Mouse (Mus musculus) cortical plate, adult 2 months (tissue): ENCODE measurements around the gene Pphln1. TPM values are rescaled to one million over a fixed set of nuclear protein-coding genes. Genes with fewer than 3 reads are reported as not detected.

Experiments
- H3K27ac ChIP-seq: fragments of 200-500 bp; 2 replicates; pipeline ENCODE4 v1.5.1; 2012; ENCODE audit warnings: low read length, control low read depth, inconsistent platforms; ENCODE audit not compliant: insufficient read depth
- H3K4me1 ChIP-seq: fragments of 200-500 bp; 2 replicates; pipeline ENCODE4 v1.6.1; 2011; ENCODE audit warnings: low read length; ENCODE audit not compliant: control insufficient read depth, insufficient read depth
- H3K4me3 ChIP-seq: fragments of 200-500 bp; 2 replicates; pipeline ENCODE4 v1.5.1; 2011; ENCODE audit warnings: mild to moderate bottlenecking, low read length, control low read depth; ENCODE audit not compliant: insufficient read depth
- CTCF ChIP-seq: fragments of 200-500 bp; IDR thresholded peaks from 2 replicates; pipeline ENCODE4 v1.5.1; 2011; ENCODE audit warnings: mild to moderate bottlenecking, control low read depth, low read length; ENCODE audit not compliant: insufficient read depth; ENCODE audit errors: extremely low read depth
- POLR2A ChIP-seq: fragments of 200-500 bp; IDR thresholded peaks from 2 replicates; pipeline ENCODE4 v1.6.1; 2011; ENCODE audit warnings: mild to moderate bottlenecking, low read length, control low read depth; ENCODE audit not compliant: insufficient read depth; ENCODE audit errors: extremely low read depth
- polyA plus RNA-seq: library from polyadenylated mRNA; depleted of rRNA; stranded (reverse); fragments of >200 nt; gene quantifications from 2 replicates; pipeline ENCODE4 v1.2.3, GENCODE M21; 2012

Pphln1 gene
- polyA plus RNA-seq, 1 experiment = 23.0 TPM

DNA sequence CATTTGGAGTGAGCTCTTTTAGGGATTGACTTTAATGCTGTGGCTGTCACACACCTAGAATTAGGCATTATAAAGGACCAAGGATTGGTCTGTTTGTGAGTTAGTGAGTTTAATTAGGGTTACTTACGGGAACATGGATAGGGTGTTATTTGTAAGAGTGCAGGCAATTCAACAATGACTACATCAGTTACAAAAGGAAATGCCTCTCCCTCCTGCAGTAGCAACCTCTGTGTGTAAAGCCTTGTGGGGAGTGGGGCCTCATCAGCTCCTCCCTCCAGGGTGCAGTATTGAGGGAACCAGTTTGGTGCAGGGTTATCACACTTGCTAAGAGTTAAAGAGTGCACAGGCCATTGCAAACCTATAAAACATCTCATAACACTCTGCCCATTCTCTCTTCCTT lies 73.9 kb downstream of the Pphln1 start:
- Histone ChIP-seq H3K4me3 (no peak overlapping the region), H3K27ac (no peak overlapping the region), H3K4me1 (peaks cover 2% of the 10 kb centered on the region; the same call in 1 of the 2 replicates)
- no peak for TF ChIP-seq POLR2A
- no peak for TF ChIP-seq CTCF

DNA sequence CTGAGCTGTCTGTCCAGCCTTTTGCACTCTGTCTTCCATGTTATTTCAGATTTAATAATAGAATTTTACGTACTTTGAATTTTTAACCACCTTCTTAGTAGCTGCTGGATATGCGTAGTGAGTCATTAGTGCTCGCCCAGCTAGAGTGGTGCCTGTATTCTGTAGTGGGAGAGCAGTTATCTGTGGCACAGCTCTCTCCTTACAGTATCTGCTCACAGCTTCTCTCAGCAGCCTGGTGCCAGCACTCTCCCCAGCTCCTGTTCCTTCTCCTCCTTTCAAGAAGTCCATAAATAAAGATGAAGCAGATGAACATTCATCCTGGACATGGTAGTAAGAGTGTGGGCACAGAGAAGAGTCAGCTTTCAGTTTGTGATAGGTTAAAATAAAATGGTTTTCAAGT lies 76.1 kb downstream of the Pphln1 start:
- TF ChIP-seq CTCF = no peak
- TF ChIP-seq POLR2A = no peak
- H3K4me1 ChIP-seq = peaks cover 2% of the 10 kb centered on the region; the same call in 1 of the 2 replicates
- no peak overlapping the region for H3K27ac ChIP-seq
- no peak overlapping the region for H3K4me3 ChIP-seq

DNA sequence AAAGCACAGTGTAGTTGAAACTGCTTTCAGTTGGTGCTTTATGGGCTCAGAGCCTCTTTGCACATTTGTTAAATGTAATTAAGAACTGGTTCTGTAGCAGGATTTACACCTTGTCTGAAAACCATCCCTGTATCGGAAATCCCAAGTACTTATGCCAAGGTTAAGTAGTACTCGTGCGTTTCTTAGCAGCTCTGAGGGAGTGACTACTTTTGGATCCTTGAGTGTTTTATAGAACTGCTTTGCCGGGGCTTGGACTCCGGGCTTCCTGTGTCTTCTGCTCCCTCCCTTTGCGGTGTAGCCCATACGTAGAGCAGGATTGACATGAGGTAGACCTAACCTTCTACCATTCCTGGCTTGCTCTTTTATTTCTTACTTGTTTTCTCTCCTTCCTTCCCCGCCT lies 77.5 kb downstream of the Pphln1 start:
- TF ChIP-seq POLR2A = no peak
- TF ChIP-seq CTCF = no peak
- Histone ChIP-seq H3K4me3 (no peak overlapping the region), H3K27ac (no peak overlapping the region), H3K4me1 (peaks cover 3% of the 10 kb centered on the region; the same call in 1 of the 2 replicates)

DNA sequence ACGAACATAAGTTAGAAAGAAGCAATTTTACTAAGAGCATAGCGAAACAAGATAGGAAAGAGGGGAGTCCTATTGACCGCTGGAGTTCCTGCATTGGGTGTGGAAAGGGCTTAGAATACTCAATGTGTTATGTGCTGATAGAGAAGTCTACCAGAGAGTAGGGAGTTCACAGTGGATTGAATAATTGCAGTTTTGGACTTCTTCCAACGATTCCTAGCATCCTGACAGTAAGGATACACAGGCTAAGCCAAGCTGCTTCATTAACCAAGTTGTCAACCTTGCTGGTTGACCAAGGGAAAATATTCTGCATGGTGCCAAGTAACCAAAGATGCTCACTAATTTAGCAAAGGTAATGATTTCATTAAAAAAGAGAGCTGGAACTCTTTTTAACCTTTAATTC lies 79.6 kb downstream of the Pphln1 start:
- Histone ChIP-seq H3K27ac (no peak overlapping the region), H3K4me3 (no peak overlapping the region), H3K4me1 (peaks cover 3% of the 10 kb centered on the region; the same call in 1 of the 2 replicates)
- TF ChIP-seq CTCF (no peak), POLR2A (no peak)

DNA sequence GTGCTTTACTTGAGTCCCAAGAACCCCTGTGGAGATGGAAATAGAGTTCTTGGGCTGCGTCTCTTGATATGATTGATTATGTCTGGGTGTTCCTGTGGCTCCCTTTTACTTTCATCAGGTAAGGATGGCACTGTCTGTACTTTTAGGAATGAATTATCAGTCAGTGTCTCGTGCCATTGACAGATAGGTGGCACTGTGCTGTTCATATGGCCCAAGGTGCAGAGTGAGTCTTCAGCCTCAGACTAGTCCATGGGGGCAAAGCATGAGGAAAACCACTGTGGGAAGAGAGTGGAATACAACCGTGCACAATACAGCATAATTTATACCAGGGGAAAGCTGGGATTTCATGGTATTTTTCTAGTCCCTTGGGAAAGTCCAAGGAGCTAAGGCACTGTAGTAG lies 80.5 kb downstream of the Pphln1 start:
- no peak for TF ChIP-seq CTCF
- H3K27ac ChIP-seq = no peak overlapping the region
- H3K4me3 ChIP-seq = no peak overlapping the region
- H3K4me1 ChIP-seq = peaks cover 3% of the 10 kb centered on the region; the same call in 1 of the 2 replicates

DNA sequence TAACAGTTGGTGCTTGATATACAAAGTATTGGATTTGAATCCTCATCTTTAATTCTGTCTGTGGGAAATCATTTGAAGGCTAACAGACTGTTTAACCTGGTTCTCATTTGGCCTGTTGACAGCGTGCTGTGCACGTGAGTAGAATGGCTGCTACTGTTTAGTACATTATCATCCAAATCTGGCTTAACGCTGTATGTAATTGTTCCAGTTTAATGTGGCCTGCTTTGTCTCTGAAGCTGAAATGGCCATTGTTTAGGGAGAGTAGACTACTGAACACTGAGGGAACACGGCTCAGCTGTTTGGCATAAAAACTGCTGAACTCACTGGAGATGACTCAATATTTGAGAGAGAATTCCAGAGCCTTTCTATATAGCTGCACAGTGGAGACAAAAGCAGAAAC lies 81.3 kb downstream of the Pphln1 start:
- Histone ChIP-seq H3K27ac (no peak overlapping the region), H3K4me1 (peaks cover 3% of the 10 kb centered on the region), H3K4me3 (no peak overlapping the region)
- TF ChIP-seq POLR2A (no peak), CTCF (no peak)

DNA sequence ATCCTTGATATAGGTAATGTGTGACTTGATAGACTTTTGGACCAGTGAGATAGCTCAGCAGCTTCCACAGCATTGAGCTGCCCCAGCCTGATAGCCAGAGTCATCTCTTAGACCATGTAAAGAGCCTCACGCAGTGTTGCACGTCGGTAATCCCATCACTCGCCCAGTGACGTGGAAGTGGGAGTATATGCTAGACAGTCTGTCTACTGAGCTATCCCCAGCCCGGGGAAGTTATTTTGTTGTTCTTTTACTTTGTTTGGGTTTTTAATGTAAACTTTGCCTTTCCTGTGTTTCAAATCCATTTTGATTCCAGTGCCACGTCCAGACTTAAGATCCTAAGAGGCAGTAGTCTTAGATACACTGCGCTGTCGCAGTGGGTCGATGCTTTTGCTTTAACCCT lies 83.0 kb downstream of the Pphln1 start:
- no peak overlapping the region for H3K4me3 ChIP-seq
- TF ChIP-seq POLR2A (no peak), CTCF (no peak)
- peaks cover 3% of the 10 kb centered on the region for H3K4me1 ChIP-seq
- no peak overlapping the region for H3K27ac ChIP-seq

DNA sequence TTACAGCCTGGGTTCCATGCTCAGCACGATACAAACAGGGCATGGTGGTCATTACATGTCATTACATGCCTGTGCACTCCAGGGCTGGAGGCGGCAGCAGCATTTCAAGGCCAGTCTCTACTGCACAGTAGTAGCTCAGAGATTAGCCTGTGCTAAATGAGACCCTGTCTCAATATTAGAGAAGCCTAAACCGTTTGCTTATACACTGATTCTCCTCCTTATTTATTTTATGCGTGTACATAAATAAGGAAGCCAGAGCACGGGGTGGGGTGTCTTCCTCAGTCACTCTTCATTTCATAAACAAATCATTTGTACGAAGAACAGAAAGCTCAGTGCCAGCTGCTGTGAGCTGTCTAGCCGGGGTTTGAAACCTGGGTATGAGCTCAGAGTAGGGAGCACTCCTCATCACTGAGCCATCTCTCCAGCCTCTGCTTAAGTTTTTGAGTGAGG lies 86.1 kb downstream of the Pphln1 start:
- no peak for TF ChIP-seq POLR2A
- no peak for TF ChIP-seq CTCF
- H3K4me3 ChIP-seq = no peak overlapping the region
- H3K27ac ChIP-seq = 0 out of 2 replicates have a peak overlapping the region, but pooled peaks have one; percentile 29

DNA sequence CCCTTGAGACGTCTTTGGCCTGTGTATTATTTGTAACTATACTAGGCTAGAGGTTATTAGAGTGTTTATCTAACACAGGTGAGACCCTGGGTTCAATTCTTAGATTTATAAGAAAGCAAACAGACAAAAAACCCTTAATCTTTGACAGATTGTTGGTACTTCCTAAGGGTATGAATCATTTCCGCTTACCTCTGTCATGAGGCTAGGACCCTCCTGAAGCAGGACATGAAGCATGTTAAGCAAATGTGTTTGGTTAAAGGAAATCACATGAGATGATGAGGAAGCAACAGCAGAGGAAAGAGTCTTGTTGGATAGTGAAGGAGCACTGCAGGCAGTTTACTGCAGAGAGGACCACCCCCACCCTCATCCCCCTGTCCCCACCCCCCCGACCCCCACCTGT lies 87.1 kb downstream of the Pphln1 start:
- Histone ChIP-seq H3K4me3 (no peak overlapping the region), H3K27ac (no peak overlapping the region), H3K4me1 (peaks cover 2% of the 10 kb centered on the region; the same call in 1 of the 2 replicates)
- TF ChIP-seq CTCF (no peak), POLR2A (no peak)

More for the DNA sequence above, 86.1 kb downstream of the Pphln1 start:
- H3K4me1 ChIP-seq = peaks cover 3% of the 10 kb centered on the region

DNA sequence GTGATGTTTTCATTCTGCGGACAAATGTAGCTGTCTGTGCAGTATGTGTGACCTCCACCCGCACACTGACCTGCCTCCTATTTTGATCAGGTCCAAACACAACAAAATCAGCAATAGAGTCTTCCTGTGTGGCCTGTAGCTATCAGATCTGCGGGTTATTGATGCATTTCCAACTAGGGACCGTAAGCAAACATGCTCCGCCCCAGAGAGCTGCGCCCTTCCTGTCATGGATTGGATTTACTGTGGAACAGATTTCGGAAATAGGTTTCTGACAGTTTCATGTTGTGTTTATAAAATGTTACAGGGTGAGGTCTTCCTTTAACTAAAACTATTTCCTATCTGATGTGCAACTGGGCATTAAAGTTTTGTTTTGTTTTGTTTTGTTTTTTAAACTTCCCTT lies 87.9 kb downstream of the Pphln1 start:
- Histone ChIP-seq H3K27ac (no peak overlapping the region), H3K4me1 (peaks cover 2% of the 10 kb centered on the region; the same call in 1 of the 2 replicates), H3K4me3 (no peak overlapping the region)
- no peak for TF ChIP-seq POLR2A
- no peak for TF ChIP-seq CTCF
